Mouse (Mus musculus): ENCODE measurements around the gene Rela. TPM values are rescaled to one million over a fixed set of nuclear protein-coding genes. Genes with fewer than 3 reads are reported as not detected.

Gene Rela
- polyA plus RNA-seq, 1 experiment from 2014 or later = 30.0 TPM

DNA sequence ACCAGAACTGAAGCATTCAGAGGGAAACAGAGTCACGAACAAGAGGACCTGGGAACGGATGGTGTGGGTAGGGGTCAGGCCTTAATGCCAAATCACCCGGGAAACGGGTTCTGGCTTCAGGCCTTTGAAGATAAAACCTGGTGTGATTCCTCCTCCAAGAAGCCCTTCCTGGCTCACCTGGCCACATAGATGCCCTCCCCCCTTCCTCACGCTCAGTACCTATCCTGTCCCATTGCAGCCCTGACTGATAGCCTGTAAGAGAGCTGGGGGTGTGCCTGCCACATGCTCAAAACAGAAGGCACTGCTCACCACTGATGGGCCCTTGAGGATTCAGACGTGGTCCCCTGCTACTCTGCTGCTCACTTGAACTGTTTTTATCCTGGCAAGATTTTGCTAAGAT lies 56.5 kb downstream of the Rela start:
- H3K27ac ChIP-seq (replicated peaks; ENCODE audit: low read depth, low read length) = no peak overlapping the region
- peaks cover 23% of the 10 kb centered on the region; the same call in 1 of the 2 replicates for H3K4me1 ChIP-seq (ENCODE audit: control insufficient read depth, insufficient read depth, low read length)
- no peak for DNase-seq
- no peak overlapping the region for H3K4me3 ChIP-seq (replicated peaks; ENCODE audit: low read depth, low read length)
- no peak for ATAC-seq (ENCODE audit: low FRiP score, low TSS enrichment)
- H3K4me2 ChIP-seq (ENCODE audit: low read length) = no peak overlapping the region
- 82% methylated on average over 6 of the region's 6 CpGs for WGBS
- no peaks in the 10 kb centered on the region for H3K27me3 ChIP-seq (ENCODE audit: control insufficient read depth, insufficient read depth, low read length)
- H3K36me3 ChIP-seq (ENCODE audit: control insufficient read depth, insufficient read depth, low read length) = peaks cover 55% of the 10 kb centered on the region
- no peaks in the 10 kb centered on the region for H3K9me3 ChIP-seq (ENCODE audit: control insufficient read depth, low read length)
- no peak overlapping the region for H3K9ac ChIP-seq (replicated peaks; ENCODE audit: low read length)

DNA sequence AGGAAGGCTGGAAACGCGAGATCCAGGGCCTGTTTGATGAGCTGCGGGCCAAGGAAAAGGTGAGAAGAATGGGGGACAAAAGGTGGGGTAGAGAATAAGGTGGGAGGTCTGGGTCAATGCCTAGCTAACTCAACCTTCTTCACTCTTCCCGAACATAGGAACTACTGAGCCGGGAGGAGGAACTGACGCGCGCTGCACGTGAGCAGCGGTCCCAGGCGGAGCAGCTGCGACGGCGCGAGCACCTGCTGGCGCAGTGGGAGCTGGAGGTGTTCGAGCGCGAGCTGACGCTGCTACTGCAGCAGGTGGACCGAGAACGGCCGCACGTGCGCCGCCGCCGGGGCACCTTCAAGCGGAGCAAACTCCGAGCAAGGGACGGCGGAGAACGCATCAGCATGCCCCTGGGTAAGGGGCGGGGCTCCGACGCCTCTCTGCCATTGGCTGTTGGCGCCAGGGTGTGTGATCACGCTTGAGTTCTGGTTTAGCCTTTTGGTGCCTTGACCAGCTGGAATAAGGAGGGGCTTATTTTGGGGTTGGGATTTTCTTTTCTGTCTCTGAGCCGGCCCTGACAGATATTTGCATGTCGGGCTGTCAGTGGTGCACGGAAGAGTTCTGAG lies 58.7 kb downstream of the Rela start:
- WGBS = 5% methylated on average over 41 of the region's 41 CpGs
- Histone ChIP-seq H3K4me1 (ENCODE audit: control insufficient read depth, insufficient read depth, low read length) (peaks cover 7% of the 10 kb centered on the region; the same call in 1 of the 2 replicates), H3K4me2 (ENCODE audit: low read length) (peak overlapping the region; percentile 53), H3K27me3 (ENCODE audit: control insufficient read depth, insufficient read depth, low read length) (no peaks in the 10 kb centered on the region), H3K36me3 (ENCODE audit: control insufficient read depth, insufficient read depth, low read length) (peaks cover 72% of the 10 kb centered on the region), H3K9me3 (ENCODE audit: control insufficient read depth, low read length) (no peaks in the 10 kb centered on the region), H3K4me3 (replicated peaks; ENCODE audit: low read depth, low read length) (peak overlapping the region; percentile 22), H3K27ac (replicated peaks; ENCODE audit: low read depth, low read length) (no peak overlapping the region), H3K9ac (replicated peaks; ENCODE audit: low read length) (no peak overlapping the region; the same call in 1 of the 2 replicates)
- ATAC-seq (ENCODE audit: low FRiP score, low TSS enrichment) (no peak), DNase-seq (peak; percentile 57)

Small RNA genes within 50 kb of the gene (microRNA-seq; reads per million reads assigned to microRNA genes)
- 0.88 reads per million for gene Mir6987

Other genes with a start within 250 kb of the Rela start
- 57.1 and 61.1 TPM in 2 replicates for gene Sart1, start 248.8 kb upstream of the Rela start, polyA plus RNA-seq (2014; fragmentation: Nextera tagmentation; extraction: Ambion mirVana)
- 0.12 TPM in 1 of 2 replicates, not detected in the other for gene Tsga10ip, start 235.0 kb upstream of the Rela start, polyA plus RNA-seq (2014; fragmentation: Nextera tagmentation; extraction: Ambion mirVana)
- gene Drap1, start 212.5 kb upstream of the Rela start, polyA plus RNA-seq (2014; fragmentation: Nextera tagmentation; extraction: Ambion mirVana) = 225 and 299 TPM in 2 replicates
- 53.7 and 65.2 TPM in 2 replicates for gene AI837181, start 212.3 kb upstream of the Rela start, polyA plus RNA-seq (2014; fragmentation: Nextera tagmentation; extraction: Ambion mirVana)
- gene Fosl1, start 189.9 kb upstream of the Rela start, polyA plus RNA-seq (2014; fragmentation: Nextera tagmentation; extraction: Ambion mirVana) = not detected in 2 replicates
- 7.6 and 9.1 TPM in 2 replicates for gene Ccdc85b, start 179.6 kb upstream of the Rela start, polyA plus RNA-seq (2014; fragmentation: Nextera tagmentation; extraction: Ambion mirVana)
- gene Fibp, start 176.9 kb upstream of the Rela start, polyA plus RNA-seq (2014; fragmentation: Nextera tagmentation; extraction: Ambion mirVana) = 169 and 199 TPM in 2 replicates
- 4.3 and 4.9 TPM in 2 replicates for gene Ctsw, start 169.0 kb upstream of the Rela start, polyA plus RNA-seq (2014; fragmentation: Nextera tagmentation; extraction: Ambion mirVana)
- gene Efemp2, start 163.5 kb upstream of the Rela start, polyA plus RNA-seq (2014; fragmentation: Nextera tagmentation; extraction: Ambion mirVana) = 18.0 and 28.7 TPM in 2 replicates
- 43.4 and 49.3 TPM in 2 replicates for gene Mus81, start 149.1 kb upstream of the Rela start, polyA plus RNA-seq (2014; fragmentation: Nextera tagmentation; extraction: Ambion mirVana)
- gene Cfl1, start 147.0 kb upstream of the Rela start, polyA plus RNA-seq (2014; fragmentation: Nextera tagmentation; extraction: Ambion mirVana) = 4,021 and 4,124 TPM in 2 replicates
- gene 1700020D05Rik, start 133.7 kb upstream of the Rela start, polyA plus RNA-seq (2014; fragmentation: Nextera tagmentation; extraction: Ambion mirVana) = 0.36 TPM in 2 replicates
- gene Snx32, start 126.9 kb upstream of the Rela start, polyA plus RNA-seq (2014; fragmentation: Nextera tagmentation; extraction: Ambion mirVana) = 89.8 and 98.4 TPM in 2 replicates
- not detected in 2 replicates for gene Ovol1, start 76.8 kb upstream of the Rela start, polyA plus RNA-seq (2014; fragmentation: Nextera tagmentation; extraction: Ambion mirVana)
- 1.6 and 2.8 TPM in 2 replicates for gene Ap5b1, start 69.5 kb upstream of the Rela start, polyA plus RNA-seq (2014; fragmentation: Nextera tagmentation; extraction: Ambion mirVana)
- 46.8 and 58.8 TPM in 2 replicates for gene Rnaseh2c, start 35.6 kb upstream of the Rela start, polyA plus RNA-seq (2014; fragmentation: Nextera tagmentation; extraction: Ambion mirVana)
- gene Kat5, start 27.2 kb upstream of the Rela start, polyA plus RNA-seq (2014; fragmentation: Nextera tagmentation; extraction: Ambion mirVana) = 49.5 and 58.3 TPM in 2 replicates
- 8.1 and 11.5 TPM in 2 replicates for gene Sipa1, start 26.2 kb downstream of the Rela start, polyA plus RNA-seq (2014; fragmentation: Nextera tagmentation; extraction: Ambion mirVana)
- 6.8 and 12.1 TPM in 2 replicates for gene Map3k11, start 51.3 kb downstream of the Rela start, polyA plus RNA-seq (2014; fragmentation: Nextera tagmentation; extraction: Ambion mirVana)
- gene Pcnx3, start 51.4 kb downstream of the Rela start, polyA plus RNA-seq (2014; fragmentation: Nextera tagmentation; extraction: Ambion mirVana) = 33.6 and 34.4 TPM in 2 replicates
- gene Kcnk7, start 66.9 kb downstream of the Rela start, polyA plus RNA-seq (2014; fragmentation: Nextera tagmentation; extraction: Ambion mirVana) = 0.21 and 0.28 TPM in 2 replicates
- 12.4 and 14.3 TPM in 2 replicates for gene Ehbp1l1, start 88.8 kb downstream of the Rela start, polyA plus RNA-seq (2014; fragmentation: Nextera tagmentation; extraction: Ambion mirVana)
- gene Fam89b, start 92.2 kb downstream of the Rela start, polyA plus RNA-seq (2014; fragmentation: Nextera tagmentation; extraction: Ambion mirVana) = 154 and 169 TPM in 2 replicates
- 10.1 and 10.5 TPM in 2 replicates for gene Ltbp3, start 103.4 kb downstream of the Rela start, polyA plus RNA-seq (2014; fragmentation: Nextera tagmentation; extraction: Ambion mirVana)
- 73.5 and 78.2 TPM in 2 replicates for gene Scyl1, start 133.9 kb downstream of the Rela start, polyA plus RNA-seq (2014; fragmentation: Nextera tagmentation; extraction: Ambion mirVana)
- gene Frmd8, start 237.8 kb downstream of the Rela start, polyA plus RNA-seq (2014; fragmentation: Nextera tagmentation; extraction: Ambion mirVana) = 8.3 and 12.2 TPM in 2 replicates
- gene Slc25a45, start 240.3 kb downstream of the Rela start, polyA plus RNA-seq (2014; fragmentation: Nextera tagmentation; extraction: Ambion mirVana) = 0.73 and 1.2 TPM in 2 replicates